25 mouse cellular contexts compared by ENCODE assay signal in the genomic region with DNA sequence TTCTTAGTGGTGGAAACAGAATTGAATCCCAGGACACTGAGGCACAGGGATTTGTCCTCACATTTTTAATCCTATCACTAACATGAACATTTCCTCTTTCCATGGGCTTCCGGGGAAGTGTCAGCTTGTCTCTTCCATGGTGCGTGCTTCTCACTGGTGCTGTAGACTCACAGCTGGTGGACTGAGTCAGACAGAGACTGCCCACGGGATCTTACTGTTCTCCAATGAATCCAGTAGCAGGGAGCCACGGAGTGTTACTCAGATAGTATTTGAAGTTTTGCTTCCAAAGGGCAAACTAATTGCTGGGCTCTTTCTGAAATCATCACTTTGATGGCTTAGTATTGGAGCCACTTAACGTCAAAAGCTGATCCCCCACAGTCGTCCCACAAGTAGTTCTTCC.
DNase-seq lines count a peak whose midpoint lies in the region; TF ChIP-seq lines count a peak whose summit lies in the region.
"Had no signal": no experiment of that assay in that cellular context is flagged by ENCODE, and none has a peak within 500 bp of the region (broad histone marks: within the 10 kb centered on the region; RNA-seq: fewer than 3 reads in every experiment).

No protein-coding gene starts in this region.

- intact Hi-C loops in left cerebral cortex, postnatal 10 days (cut with DNase I), result no loop called here

- WGBS in olfactory bulb, adult 2 months, result 26% methylated on average over 6 of the region's 6 CpGs

- no peak overlapping the region for H3K4me3 ChIP-seq in olfactory bulb, adult 2 months (ENCODE audit: insufficient read depth, low read depth, low read length)
- H3K4me3 ChIP-seq: forebrain, embryonic 10.5 days; forebrain, embryonic 13.5 days; heart, adult 2 months; heart, embryonic 10.5 days; heart, embryonic 13.5 days had no signal

- peaks cover 5% of the 10 kb centered on the region for H3K4me1 ChIP-seq in olfactory bulb, adult 2 months (ENCODE audit: control insufficient read depth, insufficient read depth, low read length)
- H3K4me1 ChIP-seq: heart, embryonic 10.5 days; heart, embryonic 13.5 days had no signal

- DNase-seq in layer of hippocampus, adult 9-11 months, result peak; percentile 46
- DNase-seq in layer of hippocampus, postnatal 10 days (ENCODE audit: low spot score in 2 of 2), result no peak
- peak; percentile 49 to 52 for DNase-seq in left cerebral cortex, adult 9 months (ENCODE audit: low spot score in 2 of 2)
- no peak for DNase-seq in left cerebral cortex, postnatal 10 days (ENCODE audit: extremely low spot score in 1 of 2, low spot score in 2 of 2)
- peak; percentile 32 to 56 for DNase-seq in right cerebral cortex, postnatal 36 days (ENCODE audit: low spot score in 2 of 2)
- DNase-seq in right cerebral cortex, postnatal 25 days, result no peak
- no peak for DNase-seq in kidney, adult 8-10 months
- DNase-seq: adrenal gland, adult 2 months; adrenal gland, postnatal 14 days; cerebellum, adult 11-12 months; cerebellum, adult 8-10 months; cerebellum, postnatal 10 days; cerebellum, postnatal 36 days; embryo, embryonic 11 days; gastrocnemius, postnatal 10 days; gastrocnemius, postnatal 36 days; heart, adult 2 months; heart, postnatal 14 days; heart, postnatal 4 days had no signal

- TF ChIP-seq POLR2A in olfactory bulb, adult 2 months (IDR thresholded peaks at IDR 0.05; ENCODE audit: insufficient read depth, low read depth, low read length), result no peak

- H3K27ac ChIP-seq in olfactory bulb, adult 2 months (ENCODE audit: insufficient read depth, low read depth, low read length), result peak overlapping the region; percentile 90
- H3K27ac ChIP-seq: forebrain, embryonic 10.5 days; forebrain, embryonic 13.5 days; heart, adult 2 months; heart, embryonic 10.5 days; heart, embryonic 13.5 days; hindbrain, embryonic 14.5 days had no signal

- TF ChIP-seq CTCF in olfactory bulb, adult 2 months (IDR thresholded peaks at IDR 0.05; ENCODE audit: insufficient read depth, low read depth, low read length), result no peak

Comparison
In these comparisons a context has a peak if more than half of its experiments do, and no peak if none do; other contexts are left out.
1. DNase-seq: peak in layer of hippocampus, adult 9-11 months (single experiment), left cerebral cortex, adult 9 months (2 of 2) and right cerebral cortex, postnatal 36 days (2 of 2); none in layer of hippocampus, postnatal 10 days (0 of 2), left cerebral cortex, postnatal 10 days (0 of 2), right cerebral cortex, postnatal 25 days (single experiment) and kidney, adult 8-10 months (0 of 2).